Mouse (Mus musculus) urinary bladder, postnatal 4 days (tissue): Measurements from ENCODE around the gene Actr3b.

Experiments used
- DNase-seq, 2 experiments: peaks; one replicate each; pipeline ENCODE4 v3.0.0; 2021 to 2022; ENCODE audit warnings: low spot score in 2 of 2

Gene Actr3b

DNA sequence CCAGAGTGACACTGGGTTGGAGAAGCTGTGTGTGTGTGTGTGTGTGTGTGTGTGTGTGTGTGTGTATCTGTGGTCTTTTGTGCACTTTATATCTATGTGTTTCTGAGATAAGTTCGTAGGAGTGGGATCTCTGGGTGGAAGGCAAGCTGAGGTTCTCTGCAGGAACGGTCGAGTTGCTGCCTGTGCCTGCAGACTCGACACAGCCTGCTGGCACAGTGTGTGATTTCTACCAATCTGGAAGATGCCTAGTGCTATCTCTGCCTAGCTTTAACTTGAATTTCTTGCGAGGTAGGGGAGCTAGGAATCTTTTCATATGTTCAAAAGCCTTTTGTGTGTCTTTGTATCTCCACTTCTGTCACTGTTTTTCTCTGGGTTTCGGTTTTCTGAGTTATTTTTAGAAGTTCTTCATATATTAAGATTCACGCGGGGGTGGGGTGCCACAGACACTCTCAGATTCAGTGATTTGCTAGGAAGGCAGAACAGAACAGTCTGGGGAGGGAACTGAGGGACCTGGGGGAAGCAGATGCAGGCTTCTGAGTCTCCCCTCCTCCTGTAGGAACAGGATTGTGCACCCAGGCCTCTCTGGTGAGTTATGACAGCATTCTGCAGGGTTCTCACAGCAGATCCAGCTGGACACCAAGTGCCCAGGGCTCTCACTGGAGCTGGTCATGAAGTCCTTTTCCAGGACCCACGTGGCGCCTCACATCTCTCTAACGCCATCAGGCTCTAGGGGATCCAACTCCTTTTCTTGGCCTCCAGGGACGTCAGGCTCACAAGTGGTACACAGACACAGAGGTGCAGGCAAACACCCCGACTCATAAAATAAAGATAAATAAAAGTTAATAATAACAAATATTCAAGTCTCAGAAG, 14.4 kb downstream of the Actr3b start:
- no peak for DNase-seq

DNA sequence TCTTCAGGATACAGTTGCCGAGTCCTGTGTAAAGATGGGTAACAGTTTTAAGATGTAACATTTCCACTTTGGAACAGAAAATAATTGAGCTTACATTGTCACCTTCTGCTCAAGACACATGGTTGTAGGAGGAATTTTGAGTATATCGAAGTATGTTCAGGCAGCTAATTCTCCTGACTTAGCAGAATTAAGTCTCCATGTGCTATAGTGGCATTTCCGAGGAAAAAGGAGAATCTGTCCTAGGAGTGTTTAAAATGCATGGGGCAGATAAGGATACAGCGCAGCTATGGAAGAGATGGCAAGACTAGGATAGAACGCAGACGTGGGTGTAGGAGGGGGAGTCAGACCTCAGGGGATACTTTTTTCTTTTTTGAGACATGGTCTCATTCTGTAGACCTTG, 31.8 kb downstream of the Actr3b start:
- DNase-seq = no peak

DNA sequence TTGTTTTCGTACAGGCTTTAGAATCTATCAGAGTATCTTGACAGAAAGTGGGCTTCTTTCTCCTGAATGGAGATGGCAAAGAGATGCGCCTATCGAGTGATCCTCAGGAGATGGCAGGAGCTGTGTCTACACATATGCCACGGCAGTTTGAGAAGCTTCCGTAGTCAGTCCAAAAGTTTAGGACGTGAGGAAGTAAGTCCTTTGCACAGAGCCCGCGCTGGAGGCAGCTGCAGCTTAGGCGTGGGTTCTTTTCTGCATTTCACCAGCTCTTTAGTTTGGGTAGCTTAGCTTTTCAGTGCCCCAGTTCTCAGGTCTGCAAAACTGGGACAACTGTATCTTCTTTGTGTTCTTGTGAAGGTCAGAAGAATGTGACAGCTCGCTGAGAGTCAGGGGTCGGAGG, 38.0 kb downstream of the Actr3b start:
- no peak for DNase-seq

DNA sequence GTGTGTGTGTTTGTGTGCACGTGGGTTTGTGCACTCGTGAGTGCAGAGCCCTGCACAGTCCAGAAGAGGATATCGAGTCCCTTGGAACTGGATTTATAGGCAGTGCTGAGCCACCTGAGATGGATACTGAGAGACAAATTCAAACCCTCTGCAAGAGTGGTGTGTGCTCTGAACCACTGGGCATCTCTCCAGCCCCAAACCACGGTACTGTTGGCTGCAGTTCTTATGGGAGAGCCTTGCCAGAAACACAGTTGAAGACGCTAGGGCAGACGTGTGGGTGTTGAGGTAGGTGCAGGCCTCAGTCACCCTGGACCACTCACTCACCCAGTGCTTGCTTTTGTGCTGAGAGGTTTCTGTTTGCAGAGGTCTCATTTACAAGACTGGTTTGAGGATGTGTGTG, 41.1 kb downstream of the Actr3b start:
- DNase-seq = no peak

DNA sequence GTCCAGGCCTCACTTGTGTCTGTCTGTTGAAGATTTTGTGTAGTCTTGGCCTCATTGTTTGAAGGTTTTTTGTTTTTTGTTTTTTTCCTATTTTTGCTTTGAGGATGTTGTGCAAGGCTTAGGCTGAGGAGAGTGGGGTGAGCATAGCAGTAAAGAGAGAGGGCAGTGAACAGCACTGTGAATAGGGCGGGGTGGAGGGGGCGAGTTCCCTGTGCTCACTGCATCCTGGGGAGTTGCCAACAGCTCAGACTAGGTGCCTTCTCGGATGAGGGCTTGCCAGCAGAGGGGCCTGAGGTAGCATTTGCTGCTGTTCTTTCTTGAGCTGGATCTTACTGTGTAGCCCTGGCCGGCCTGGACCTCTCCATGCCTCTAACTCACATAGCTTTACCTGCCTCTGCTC, 41.9 kb downstream of the Actr3b start:
- no peak for DNase-seq

DNA sequence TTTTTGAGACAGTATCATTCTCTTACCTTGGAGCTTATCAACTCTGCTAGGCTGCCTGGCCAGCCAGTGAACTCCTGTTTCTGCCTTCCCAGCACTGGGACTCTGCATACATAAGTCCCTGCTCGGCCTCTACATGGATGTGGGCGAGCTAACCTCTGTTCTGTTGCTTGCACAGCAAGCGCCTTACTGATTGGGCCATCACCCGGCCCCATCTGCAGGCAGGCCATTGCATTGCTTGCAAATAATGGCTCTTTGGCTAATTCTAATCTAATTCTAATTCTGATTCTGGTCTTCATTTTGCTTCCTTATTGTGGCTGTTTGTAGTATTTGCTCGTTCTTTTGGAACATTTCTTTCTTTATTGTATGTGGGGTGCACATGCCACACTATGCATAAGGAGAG, 44.8 kb downstream of the Actr3b start:
- no peak for DNase-seq

DNA sequence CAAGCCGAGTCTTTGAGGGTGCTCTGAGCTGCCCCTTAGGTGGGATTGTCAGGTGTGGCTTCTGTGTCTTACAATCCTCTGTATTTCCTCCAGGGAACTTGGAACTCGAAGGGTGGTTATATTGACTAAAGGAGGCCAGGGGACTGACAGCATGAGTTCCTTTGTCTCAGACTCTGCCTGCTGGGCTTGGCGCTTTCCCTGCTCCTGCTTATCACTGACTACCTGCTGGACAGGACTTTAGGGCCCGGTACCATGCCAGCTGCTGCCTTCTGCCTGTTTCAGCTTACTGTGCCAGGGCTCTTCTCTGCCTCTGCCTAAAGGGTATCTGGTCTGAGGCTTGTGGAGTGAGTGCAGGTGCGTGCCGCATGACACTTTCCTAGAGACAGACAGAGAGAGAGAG, 53.1 kb downstream of the Actr3b start:
- DNase-seq = no peak

DNA sequence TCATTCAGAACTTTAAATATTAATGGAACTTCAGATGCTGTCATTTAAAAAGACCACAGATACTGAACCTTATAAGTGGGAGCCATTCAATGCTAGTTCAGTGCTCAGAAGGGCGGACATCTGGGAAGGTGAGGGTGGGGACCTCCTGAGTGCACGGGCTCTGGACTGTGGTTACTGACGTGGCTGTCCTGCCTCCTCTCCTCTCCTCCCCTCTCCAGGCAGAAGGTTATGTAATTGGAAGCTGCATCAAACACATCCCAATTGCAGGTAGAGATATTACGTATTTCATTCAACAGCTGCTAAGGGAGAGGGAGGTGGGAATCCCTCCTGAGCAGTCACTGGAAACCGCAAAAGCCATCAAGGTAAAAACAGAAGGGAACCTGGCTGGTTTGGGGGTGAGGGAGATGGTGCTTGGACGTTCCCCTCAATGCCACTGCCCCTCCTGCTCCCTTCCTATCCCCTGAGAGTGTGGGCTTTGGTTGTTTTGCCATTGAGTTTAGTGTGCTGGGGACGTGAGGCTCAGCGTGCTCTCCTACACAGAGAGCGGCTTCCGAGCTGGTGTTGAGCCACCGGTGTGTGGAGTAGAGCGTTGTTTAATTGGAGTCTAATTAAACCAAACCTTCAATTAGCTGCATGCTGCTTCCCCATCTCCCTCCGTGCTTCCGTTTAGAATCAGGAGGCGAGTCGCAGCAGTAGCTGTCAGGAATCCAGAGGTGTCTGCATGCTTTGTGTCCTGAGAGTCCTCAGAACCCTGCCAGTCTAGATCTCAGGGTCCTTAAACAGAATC, 69.7 kb downstream of the Actr3b start:
- DNase-seq = no peak

DNA sequence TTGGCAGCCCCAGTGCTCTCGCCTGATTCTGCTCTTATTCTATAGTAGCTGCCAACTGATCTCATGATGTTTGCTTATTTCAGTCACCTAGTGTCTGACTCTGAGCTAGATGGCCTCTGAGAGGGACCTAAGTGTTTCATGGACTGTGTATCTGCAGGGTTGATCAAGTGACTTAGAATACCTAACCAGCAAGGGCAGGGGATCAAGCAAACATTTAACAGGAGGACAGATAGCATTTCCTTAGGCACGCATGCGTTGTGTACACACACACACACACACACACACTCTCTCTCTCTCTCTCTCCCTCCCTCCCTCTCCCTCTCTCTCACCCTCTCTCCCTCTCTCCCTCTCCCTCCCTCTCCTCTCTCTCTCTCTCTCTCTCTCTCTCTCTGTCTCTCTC, 71.0 kb downstream of the Actr3b start:
- DNase-seq = no peak

DNA sequence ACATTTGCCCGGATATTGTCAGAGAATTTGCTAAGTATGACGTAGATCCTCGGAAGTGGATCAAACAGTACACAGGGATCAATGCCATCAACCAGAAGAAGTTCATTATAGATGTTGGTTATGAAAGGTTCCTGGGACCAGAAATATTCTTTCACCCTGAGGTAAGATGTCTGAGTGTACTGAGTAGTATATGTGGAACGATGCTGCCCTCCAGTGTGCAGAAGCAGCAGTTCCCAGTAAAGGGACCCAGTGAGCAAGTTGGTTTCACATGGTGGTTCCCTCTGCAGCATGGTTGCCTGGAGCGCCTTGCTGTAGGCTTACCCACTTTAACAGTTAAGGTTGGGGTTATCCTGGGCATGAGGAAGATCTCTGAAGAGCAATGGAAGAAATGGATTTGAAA, 71.8 kb downstream of the Actr3b start:
- no peak for DNase-seq

DNA sequence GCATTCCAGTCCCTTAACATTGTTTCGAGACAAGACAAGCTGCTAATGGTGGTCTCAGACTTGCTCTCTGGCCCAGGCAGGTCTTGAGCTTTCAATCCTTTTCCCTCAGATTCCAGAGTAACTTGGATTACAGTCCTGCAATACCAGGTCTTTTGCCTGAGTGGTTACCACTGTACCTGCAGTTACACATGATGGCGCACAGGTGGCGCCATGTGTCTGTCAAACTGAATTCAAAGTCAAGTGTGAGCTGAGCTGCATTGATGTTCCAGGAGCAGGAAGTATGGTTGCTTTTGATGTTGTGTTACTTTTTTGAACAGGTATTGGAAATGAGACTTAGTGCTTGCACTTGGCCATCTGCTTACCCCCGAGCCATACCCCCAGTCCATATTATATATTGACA, 79.6 kb downstream of the Actr3b start:
- no peak for DNase-seq

DNA sequence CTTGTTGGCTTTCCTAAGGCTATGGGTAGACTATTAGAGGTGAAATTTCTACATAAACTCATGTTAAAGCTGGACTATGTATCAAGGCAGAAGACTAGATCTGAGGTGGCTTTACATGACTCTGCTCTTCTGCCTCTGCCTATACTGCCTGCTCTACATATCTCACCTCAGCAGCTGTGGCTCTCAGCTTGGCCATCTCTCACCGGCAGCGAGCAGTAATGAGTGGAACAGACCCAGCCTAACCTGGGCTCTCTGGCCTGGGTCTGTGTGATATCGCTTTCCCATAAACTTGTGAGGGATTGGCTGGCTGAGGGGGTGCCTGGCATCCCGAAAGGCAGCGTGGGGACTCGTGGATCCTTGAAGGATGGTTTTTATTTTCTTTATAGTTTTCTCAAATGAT, 86.8 kb downstream of the Actr3b start:
- no peak for DNase-seq

DNA sequence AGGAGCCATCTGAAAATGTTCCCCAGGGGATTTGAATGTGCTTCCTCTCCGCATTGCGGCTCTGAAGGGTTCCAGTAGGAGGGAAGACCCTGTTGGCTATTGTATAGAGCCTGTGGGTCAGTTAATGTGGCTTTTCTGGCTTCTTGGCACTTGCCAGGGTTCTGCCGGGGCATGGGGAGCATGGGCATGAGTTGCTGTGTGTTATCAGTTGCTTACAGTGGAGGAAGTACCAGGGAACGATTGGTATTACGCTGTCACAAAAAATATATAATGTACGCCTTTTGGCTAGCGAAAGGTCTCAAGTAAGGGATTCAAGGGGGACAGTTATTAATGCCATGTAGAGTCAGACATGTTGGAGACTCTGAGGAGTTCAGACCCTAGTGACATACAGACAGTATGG, 87.4 kb downstream of the Actr3b start:
- DNase-seq = no peak

DNA sequence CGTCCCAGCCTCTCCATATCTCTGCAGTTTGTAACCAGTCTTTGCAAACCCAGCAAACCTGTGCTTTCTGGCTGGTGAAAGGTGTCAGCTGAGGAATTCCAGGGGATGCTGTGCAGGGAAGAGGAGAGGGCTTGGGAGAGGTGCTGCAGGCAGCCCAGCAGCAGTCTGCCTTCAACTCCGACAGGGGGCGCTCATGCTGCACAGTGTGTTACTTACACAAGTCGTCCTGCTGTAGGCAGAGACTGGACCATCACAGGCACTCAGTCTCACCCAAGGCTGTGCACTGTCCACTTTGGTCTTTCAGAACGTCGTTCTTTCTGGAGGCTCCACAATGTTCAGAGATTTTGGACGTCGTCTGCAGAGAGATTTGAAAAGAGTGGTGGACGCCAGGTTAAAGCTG, 88.3 kb downstream of the Actr3b start:
- DNase-seq = peak in 1 of 2 experiments; percentile 36

DNA sequence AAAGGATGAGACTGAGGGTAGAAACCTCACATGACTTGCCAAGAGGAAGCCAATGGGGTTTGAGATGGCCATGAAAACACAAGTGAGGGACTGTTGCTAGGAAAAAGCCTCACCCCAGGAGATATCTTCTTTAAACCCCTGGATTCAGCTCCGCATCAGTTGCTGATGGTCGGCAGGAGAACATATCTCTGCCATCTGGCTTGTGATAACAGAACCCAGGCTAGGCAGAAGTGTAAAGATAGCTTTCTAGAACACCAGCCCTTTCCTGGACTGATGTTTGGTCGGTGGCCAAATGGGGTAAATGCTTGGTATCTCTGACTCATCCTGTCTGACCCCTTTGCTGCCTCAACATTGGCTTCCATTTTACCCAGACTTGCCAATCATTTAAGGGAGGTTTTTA, 106.4 kb downstream of the Actr3b start:
- DNase-seq = no peak

DNA sequence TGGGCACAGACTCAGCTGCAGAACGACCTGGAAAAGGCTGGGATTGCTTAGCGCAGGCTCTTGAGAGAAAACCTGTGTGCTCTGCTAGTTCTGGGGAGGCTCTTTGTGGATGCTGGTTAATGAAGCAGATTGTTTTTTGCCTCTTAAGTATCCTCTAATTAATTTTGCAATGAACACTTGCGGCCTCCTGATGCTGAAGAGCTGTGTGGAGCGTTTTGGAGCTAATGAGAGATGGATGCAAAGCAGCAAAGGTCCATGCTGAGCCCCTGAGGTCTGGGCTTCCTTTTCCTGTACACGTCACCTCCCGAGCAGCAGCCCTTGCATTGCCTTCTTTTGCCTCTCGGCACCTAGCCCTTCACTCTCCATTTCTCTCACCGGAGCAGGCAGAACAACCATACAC, 110.1 kb downstream of the Actr3b start:
- no peak for DNase-seq

DNA sequence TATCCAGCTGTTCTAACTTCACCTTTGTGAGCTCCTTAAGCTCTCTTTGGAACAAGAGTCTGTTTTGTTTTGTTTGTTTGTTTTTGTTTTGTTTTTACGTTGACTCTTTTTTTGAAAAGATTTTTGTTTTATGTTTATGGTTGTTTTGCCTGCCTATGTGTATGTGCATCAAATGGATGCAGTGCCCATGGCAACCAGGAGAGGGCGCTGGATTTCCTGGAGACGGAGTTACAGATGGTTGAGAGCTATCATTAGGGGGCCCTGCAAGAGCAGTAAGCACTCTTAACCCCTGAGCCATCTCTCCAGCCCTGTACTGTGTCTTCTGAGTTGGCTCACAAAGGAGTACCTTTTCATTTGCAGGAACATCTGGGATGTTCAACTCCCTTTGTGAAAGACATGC, 110.8 kb downstream of the Actr3b start:
- DNase-seq = no peak

DNA sequence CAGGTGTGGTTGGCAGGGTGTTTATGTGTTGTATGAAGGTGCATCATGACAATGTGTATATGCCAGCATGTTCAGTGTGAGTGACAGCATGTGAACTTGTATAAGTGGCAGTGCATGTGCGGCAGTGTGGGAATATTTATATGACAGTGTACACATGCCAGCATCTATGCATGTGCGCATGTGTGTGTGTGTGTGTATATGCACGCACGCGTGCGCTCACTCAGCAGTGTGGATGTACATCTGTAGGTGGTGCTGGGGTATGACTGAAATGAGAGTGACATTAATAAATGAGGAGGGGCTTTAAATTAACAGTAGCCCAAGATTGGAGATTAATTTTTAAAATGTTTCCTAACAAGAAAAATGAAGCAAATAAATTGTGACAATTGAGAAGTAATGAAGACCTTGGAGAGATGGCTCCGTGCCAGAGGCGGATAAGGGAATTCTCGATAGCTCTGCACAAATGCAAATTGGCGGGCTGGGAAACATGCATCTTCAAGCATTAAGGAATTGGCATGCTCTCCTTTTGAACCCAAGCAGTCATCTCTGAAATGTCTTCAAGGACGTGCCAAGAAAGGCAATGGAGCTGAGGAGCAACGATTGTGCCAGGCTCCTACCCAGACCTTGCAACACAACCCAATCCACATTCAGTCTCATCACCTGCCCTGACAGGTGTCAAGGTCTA, 111.7 kb downstream of the Actr3b start:
- peak in 1 of 2 experiments; percentile 60 for DNase-seq

DNA sequence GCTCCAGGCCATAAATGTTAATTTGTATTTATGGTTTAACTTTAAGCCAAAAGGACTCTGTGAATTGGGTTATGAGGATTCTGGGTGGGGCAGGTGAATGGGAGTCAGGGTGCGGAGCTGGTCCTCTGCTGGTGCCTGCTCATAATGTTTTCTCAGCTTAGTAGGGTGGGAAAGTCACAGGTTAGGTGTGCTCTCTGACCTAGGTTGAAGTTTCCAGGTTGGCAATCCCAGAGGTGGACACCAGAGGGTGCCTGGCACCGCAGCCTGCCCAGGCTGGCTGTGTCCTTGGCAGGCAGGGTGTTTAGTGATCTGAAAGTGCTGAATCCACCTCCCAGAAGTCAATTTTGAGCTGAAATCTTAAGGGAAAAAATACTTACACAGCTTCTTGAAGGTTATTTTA, 113.2 kb downstream of the Actr3b start:
- peak in 1 of 2 experiments; percentile 53 for DNase-seq

DNA sequence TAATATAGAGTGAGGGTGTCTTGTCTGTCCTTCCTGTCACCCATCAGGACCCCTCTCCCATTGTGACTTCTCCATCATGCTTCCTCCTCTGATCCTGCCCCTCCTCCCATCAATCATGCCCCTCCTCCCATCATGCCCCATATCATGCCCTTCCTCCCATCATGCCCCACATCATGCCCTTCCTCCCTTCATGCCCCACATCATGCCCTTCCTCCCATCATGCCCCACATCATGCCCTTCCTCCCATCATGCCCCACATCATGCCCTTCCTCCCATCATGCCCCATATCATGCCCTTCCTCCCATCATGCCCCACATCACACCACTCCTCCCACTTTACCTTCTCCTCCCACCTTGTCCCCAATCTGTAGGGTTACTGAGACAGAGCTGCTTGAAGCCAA, 116.1 kb downstream of the Actr3b start:
- peak in 1 of 2 experiments; percentile 26 for DNase-seq

DNA sequence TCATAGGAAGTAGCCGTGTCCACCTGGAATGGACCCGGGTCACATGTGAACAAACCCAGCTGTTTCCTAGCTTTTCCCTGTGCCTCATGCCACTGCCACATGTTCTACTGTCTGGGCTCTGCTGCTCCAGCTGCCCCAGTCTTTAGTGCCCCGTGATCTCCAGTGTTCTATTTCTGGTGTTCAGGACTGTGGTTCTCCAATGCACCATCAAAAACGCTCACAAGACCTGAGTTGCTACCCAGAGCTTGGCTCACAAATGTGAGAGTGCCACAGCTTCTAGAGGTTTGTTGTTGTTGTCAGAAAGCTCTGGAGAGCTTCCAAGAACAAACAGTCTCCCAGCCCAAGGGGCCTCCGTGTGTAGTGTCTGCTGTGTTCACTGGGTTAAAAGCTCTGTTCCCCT, 117.5 kb downstream of the Actr3b start:
- peak in 1 of 2 experiments; percentile 38 for DNase-seq

DNA sequence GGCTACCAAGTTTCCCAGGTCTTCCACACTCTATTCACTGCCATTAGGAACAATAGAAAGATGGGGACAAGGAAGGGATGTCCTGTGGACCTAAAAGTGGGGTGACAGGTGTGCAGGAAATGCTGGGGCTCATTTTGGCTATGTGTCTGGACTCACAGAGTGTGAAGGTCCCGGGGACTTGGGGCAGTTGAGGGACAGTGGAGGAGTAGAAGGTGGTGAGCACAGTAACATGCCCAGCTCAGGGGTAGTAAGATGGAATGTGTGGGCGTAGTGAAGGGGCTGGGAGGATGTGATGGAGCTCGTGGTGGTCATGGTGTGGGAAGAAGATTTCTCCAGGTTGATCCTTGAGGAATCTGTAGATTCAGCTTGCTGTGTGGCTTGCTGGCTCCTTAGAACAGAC, 118.2 kb downstream of the Actr3b start:
- DNase-seq = peak in 1 of 2 experiments; percentile 58

DNA sequence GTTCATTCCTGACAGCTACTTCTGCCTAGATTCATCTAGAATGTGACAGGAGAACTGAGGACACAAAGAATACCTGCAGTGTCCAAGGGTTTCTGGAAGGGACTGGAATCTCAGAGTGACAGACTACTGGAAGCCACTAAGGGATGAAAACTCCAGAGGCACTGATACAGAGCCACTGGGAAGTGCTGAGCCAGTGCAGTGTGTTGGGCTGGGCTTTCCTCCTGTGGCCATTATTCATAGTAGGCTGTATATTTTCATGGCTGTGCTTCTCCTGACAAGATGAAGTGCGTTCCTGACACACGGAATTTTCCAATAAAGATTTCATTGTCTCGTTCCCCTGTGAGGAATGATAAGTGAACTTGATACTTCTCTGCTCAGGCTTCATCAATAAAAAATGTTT, 126.9 kb downstream of the Actr3b start:
- DNase-seq = peak in 1 of 2 experiments; percentile 10
